Mouse (Mus musculus): Measurements from ENCODE around the gene Ckmt1. TPM values are rescaled to one million over a fixed set of nuclear protein-coding genes. Genes with fewer than 3 reads are reported as not detected.

The Ckmt1 gene
- total RNA-seq (2021) = 100 to 1,000 TPM; 339 to 354 TPM
- long read RNA-seq, experiment 1, transcript Ckmt1-201 (9 exons, 1,620 nt) = major isoform, 174 of 193 reads
- long read RNA-seq, experiment 1, partial matches to known transcripts = 4 of 193 reads
- long read RNA-seq, experiment 1, other reads (novel, unspliced or antisense) = 13 of 193 reads
- long read RNA-seq, experiment 2, transcript Ckmt1-201 (9 exons, 1,620 nt) = major isoform, 121 of 145 reads
- long read RNA-seq, experiment 2, partial matches to known transcripts = 9 of 145 reads
- long read RNA-seq, experiment 2, other reads (novel, unspliced or antisense) = 15 of 145 reads

DNA sequence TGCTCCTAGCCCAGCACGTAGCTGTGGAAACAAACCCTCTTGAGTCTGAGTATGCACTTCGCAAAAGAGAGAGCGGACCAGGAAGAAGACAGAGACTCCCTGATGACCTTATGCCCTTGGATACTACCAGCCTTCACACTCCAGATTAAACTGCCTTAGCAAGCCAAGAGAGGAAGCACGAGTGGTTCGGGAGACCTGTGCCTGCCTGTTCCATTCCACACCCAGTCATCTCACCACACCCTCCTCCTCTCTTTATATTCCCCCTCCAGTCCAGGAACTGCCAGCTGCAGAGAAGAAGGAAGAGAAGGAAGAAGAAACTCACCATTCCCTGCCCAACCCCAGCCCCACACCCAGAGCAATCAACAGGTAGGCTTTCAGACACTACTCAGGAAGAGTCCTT lies at the start of gene Ckmt1:
Gene Ckmt1, plus strand, starts transcription at position 221 of the 400 bp plus-strand sequence.
- no peak for TF ChIP-seq CTCF (IDR thresholded peaks at IDR 0.05)
- intact Hi-C loops (cut with DNase I) = no loop called here
- no peak for DNase-seq (ENCODE audit: extremely low spot score in 1 of 2, low spot score in 2 of 2)
- Histone ChIP-seq H3K4me3 (peak within 1 kb of the TSS; percentile 68), H3K27ac (peak within 1 kb of the TSS; percentile 92)

DNA sequence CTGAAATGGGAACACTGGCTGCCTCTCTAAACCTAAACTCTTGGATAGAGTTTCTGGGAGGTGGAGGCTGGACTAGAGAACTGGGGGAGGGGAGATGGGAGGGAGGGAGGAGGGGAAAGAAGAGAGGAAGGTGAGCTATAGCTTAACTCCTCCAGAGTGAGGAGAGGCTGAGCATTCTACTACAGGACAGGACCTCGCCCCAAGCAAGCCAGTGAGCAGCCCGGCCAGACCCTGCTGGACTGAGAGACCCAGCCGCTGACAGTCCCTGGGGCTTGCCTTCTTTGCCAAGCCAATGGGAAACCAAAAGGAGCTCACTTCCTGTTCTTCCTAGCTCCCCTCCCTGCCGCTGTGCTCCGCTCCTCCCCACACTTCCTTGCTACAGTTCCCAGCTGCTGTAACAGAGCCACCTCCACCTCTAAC lies 48.5 kb upstream of the Ckmt1 start:
- DNase-seq (ENCODE audit: extremely low spot score in 1 of 2, low spot score in 2 of 2) = peak; percentile 23 to 33
- Histone ChIP-seq H3K27ac (no peak overlapping the region), H3K4me3 (no peak overlapping the region)
- intact Hi-C loops (cut with DNase I) = no loop called here
- no peak for TF ChIP-seq CTCF (IDR thresholded peaks at IDR 0.05)

- intact Hi-C loops (cut with DNase I) = no loop called here
- no peak overlapping the region for H3K27ac ChIP-seq
- no peak for TF ChIP-seq CTCF (IDR thresholded peaks at IDR 0.05)
- H3K4me3 ChIP-seq = no peak overlapping the region
- DNase-seq (ENCODE audit: extremely low spot score in 1 of 2, low spot score in 2 of 2) = peak in 1 of 2 experiments; percentile 11
These were observed 41.2 kb upstream of the Ckmt1 start for GRCm38 (mm10) chr2:121316278-121316677.

DNA sequence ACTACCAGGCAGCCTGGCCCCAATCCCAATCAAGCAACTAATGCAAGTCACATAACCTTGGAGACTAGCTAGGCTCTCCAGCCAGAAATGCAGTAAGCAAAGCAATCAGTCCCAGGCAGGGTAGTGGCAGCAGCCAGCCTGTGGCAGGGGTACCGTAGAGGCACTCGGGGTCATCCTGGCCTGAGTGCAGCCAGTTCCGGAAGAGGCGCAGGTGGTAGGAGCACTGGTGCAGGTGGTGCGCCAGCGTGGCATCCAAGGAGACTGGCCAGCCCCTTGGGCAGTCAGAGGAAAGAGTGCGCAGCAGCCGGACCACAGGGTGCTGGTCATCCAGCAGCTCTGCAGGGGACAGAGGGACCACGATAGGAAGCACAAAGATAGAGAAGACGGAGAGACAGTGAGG lies 34.5 kb upstream of the Ckmt1 start:
- no peak overlapping the region for H3K4me3 ChIP-seq
- intact Hi-C loops (cut with DNase I) = no loop called here
- no peak overlapping the region for H3K27ac ChIP-seq
- TF ChIP-seq CTCF (IDR thresholded peaks at IDR 0.05) = no peak
- no peak for DNase-seq (ENCODE audit: extremely low spot score in 1 of 2, low spot score in 2 of 2)

- Histone ChIP-seq H3K4me3 (no peak overlapping the region), H3K27ac (no peak overlapping the region)
- intact Hi-C loops (cut with DNase I) = no loop called here
- no peak for TF ChIP-seq CTCF (IDR thresholded peaks at IDR 0.05)
- no peak for DNase-seq (ENCODE audit: extremely low spot score in 1 of 2, low spot score in 2 of 2)
These were observed 33.6 kb upstream of the Ckmt1 start for GRCm38 (mm10) chr2:121323693-121324470.

- intact Hi-C loops (cut with DNase I) = no loop called here
- H3K4me3 ChIP-seq = no peak overlapping the region
- DNase-seq (ENCODE audit: extremely low spot score in 1 of 2, low spot score in 2 of 2) = no peak
- TF ChIP-seq CTCF (IDR thresholded peaks at IDR 0.05) = no peak
- H3K27ac ChIP-seq = no peak overlapping the region
These were observed 28.0 kb upstream of the Ckmt1 start for GRCm38 (mm10) chr2:121329492-121329891.

DNA sequence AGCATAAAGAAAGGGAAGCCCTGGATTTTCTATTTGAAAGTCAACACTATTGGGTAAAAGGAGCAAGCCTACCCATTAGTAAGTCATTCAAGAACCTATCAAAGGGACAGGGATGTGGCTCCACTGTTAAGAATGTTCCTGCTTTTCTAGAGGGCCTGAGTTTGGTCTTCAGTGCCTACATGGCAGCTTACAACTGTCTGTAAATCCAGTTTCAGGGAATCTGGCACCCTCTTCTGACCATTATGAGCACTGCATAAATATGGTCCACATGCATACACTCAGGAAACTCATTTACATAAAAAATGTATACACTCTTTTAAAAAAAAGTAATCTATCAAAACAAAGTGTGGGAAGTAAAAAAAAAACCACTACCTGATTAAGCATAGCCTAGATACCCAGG lies 18.5 kb upstream of the Ckmt1 start:
- DNase-seq (ENCODE audit: extremely low spot score in 1 of 2, low spot score in 2 of 2) = no peak
- TF ChIP-seq CTCF (IDR thresholded peaks at IDR 0.05) = peak; percentile 38
- no peak overlapping the region for H3K27ac ChIP-seq
- intact Hi-C loops (cut with DNase I) = no loop called here
- no peak overlapping the region for H3K4me3 ChIP-seq

DNA sequence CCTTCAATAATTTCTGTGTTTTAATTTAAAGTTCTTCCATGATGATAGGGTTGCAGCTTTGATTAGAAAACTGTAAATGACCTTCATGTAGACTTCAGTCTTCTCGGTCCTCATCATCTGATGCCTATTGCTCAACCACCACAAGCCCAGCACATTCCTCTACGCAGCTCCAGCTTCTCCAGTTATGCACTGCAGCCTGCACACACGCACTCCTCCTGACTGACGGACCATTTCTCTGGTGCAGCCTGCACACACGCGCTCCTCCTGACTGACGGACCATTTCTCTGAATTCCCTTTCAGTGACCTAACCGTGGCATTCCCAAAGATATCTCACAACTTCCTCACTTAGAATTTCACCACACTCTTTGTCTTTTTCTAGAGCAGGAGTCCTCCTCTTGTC lies 4.4 kb upstream of the Ckmt1 start:
- intact Hi-C loops (cut with DNase I) = no loop called here
- Histone ChIP-seq H3K27ac (no peak overlapping the region), H3K4me3 (no peak overlapping the region)
- no peak for TF ChIP-seq CTCF (IDR thresholded peaks at IDR 0.05)
- no peak for DNase-seq (ENCODE audit: extremely low spot score in 1 of 2, low spot score in 2 of 2)

- DNase-seq (ENCODE audit: extremely low spot score in 1 of 2, low spot score in 2 of 2) = no peak
- Histone ChIP-seq H3K4me3 (peak overlapping the region; percentile 70), H3K27ac (peak overlapping the region; percentile 96)
- intact Hi-C loops (cut with DNase I) = loop anchor here (2.0 kb wide), 1 partner anchor 60 kb away; no protein-coding TSS in a partner anchor
- TF ChIP-seq CTCF (IDR thresholded peaks at IDR 0.05) = no peak
These were observed 3.1 kb upstream of the Ckmt1 start for GRCm38 (mm10) chr2:121354378-121354777.

GRCm38 (mm10) chr2:121354820-121355592 lies 2.5 kb upstream of the Ckmt1 start, which contains the start of gene Ppip5k1:
Gene Ppip5k1, minus strand, starts transcription at chr2:121355396.
- TF ChIP-seq CTCF (IDR thresholded peaks at IDR 0.05) = peak; percentile 92
- Histone ChIP-seq H3K27ac (peak within 1 kb of the TSS; percentile 96), H3K4me3 (peak within 1 kb of the TSS; percentile 70)
- intact Hi-C loops (cut with DNase I) = loop anchor here (2.0 kb wide), 1 partner anchor 60 kb away; no protein-coding TSS in a partner anchor
- peak; percentile 98 to 99 for DNase-seq (ENCODE audit: extremely low spot score in 1 of 2, low spot score in 2 of 2)

- Histone ChIP-seq H3K4me3 (peak overlapping the region; percentile 68), H3K27ac (peak overlapping the region; percentile 92)
- no peak for DNase-seq (ENCODE audit: extremely low spot score in 1 of 2, low spot score in 2 of 2)
- TF ChIP-seq CTCF (IDR thresholded peaks at IDR 0.05) = no peak
- intact Hi-C loops (cut with DNase I) = no loop called here
These were observed 447 bp downstream of the Ckmt1 start for GRCm38 (mm10) chr2:121357961-121358360.

Data from left cerebral cortex, adult 2 months (tissue).